Mouse (Mus musculus): ENCODE measurements around the gene Ascl5. TPM values are rescaled to one million over a fixed set of nuclear protein-coding genes. Genes with fewer than 3 reads are reported as not detected.

Ascl5 gene
- polyA plus RNA-seq (2015; fragmentation: Nextera tagmentation; extraction: Ambion mirVana) = 0.33 and 0.50 TPM in 2 replicates

DNA sequence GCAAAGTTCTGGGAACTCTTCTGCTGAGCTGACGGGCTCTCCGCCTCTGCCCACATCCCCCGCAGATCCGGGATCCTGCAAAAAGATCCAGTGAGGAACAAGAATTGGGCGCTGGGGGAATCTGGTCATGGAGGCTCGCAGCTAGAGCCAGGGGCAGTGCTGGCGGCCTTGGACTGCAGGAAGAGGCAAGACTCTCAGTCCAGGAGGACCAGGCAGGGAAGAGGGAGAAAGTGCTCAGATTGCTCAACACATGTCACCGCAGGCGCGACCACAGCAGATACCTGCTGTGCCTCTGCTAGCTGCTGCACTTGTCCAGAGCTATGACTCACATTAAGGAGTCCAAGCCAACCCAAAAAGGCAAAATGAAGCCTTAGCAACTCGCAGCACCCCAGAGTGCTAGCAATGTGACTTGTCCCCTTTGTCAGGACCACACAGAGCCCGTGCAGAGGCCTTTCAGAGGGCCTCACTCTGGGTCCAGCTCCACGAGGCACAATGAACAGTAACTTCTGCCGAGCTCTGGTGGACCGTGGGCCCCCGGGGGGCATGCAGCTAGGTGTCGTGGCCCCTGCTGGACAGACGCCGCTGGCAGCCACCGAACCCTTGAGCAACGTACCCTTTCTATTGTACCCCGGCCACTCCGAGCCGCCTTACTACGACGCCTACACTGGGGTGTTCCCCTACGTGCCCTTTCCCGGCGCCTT lies at the start of gene Ascl5:
Ascl5 (plus strand) TSS at position 493 of the 701 bp plus-strand sequence.
- peaks cover 26% of the 10 kb centered on the region for H3K27me3 ChIP-seq (replicated peaks)
- H3K36me3 ChIP-seq = no peaks in the 10 kb centered on the region
- no peaks in the 10 kb centered on the region for H3K9me3 ChIP-seq
- H3K4me1 ChIP-seq = peaks cover 9% of the 10 kb centered on the region; the same call in 1 of the 2 replicates
- WGBS = 24% methylated on average over 29 of the region's 29 CpGs
- H3K9ac ChIP-seq = no peak within 1 kb of the TSS
- H3K27ac ChIP-seq = no peak within 1 kb of the TSS
- peak within 1 kb of the TSS; percentile 28 for H3K4me3 ChIP-seq (replicated peaks)
- peak within 1 kb of the TSS; percentile 55 for H3K4me2 ChIP-seq
- ATAC-seq (ENCODE audit: insufficient read depth, low FRiP score, low read depth) = no peak

DNA sequence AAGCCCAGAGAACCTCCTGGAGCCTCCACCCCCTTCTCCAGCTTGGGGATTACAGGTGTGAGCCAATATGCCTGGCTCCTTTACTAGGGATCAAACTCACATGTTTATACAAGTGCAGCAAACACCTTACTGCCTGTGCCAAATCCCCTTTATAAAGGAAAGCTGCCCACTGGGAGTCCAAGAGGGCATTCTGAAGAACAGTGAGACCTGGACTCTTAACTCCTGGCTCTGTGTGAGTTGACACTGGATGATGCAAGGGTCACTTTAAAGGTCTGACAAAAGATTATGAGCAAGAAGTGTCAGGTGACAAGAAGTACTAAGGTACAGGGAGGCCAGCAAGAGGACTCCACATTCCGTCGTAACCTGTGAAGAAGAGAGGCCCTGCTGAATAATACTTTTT lies 49.2 kb upstream of the Ascl5 start:
- H3K27me3 ChIP-seq (replicated peaks) = no peaks in the 10 kb centered on the region
- no peak overlapping the region for H3K4me3 ChIP-seq (replicated peaks)
- H3K4me1 ChIP-seq = no peaks in the 10 kb centered on the region
- ATAC-seq (ENCODE audit: insufficient read depth, low FRiP score, low read depth) = no peak
- no peak overlapping the region for H3K9ac ChIP-seq
- no peak overlapping the region for H3K27ac ChIP-seq
- H3K4me2 ChIP-seq = no peak overlapping the region
- H3K36me3 ChIP-seq = no peaks in the 10 kb centered on the region
- H3K9me3 ChIP-seq = no peaks in the 10 kb centered on the region
- 90% methylated on average over 2 of the region's 2 CpGs for WGBS

DNA sequence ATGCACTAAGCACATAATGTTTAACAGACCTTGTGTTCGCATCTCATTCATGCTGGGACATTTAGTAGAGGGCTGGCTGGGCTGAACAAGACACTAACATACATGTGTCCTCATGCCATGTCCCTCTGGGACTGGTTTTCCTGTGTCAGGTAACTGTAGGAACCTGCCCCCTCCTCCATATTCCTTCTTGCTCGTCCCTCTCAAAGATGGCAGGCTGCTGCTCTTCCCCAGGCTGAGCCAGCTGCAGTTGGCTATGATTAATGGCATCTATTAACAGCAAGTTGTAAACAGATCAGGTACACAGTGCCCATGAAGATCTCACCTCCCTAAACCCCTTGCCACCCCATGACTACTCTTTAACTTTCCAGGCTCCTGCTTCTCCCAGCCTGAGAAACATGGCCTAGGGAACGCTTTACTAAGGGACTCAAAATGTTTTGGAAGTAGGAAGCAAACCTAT lies 44.3 kb upstream of the Ascl5 start, which contains the start of gene Igfn1:
Igfn1 (minus strand) TSS at position 51 of the 457 bp plus-strand sequence.
- 73% methylated on average over 3 of the region's 3 CpGs for WGBS
- H3K27ac ChIP-seq = no peak within 1 kb of the TSS
- H3K4me3 ChIP-seq (replicated peaks) = peak within 1 kb of the TSS; percentile 49; the same call in 1 of the 2 replicates
- peaks cover 3% of the 10 kb centered on the region; the same call in 1 of the 2 replicates for H3K4me1 ChIP-seq
- ATAC-seq (ENCODE audit: insufficient read depth, low FRiP score, low read depth) = no peak
- no peaks in the 10 kb centered on the region for H3K36me3 ChIP-seq
- no peak within 1 kb of the TSS for H3K9ac ChIP-seq
- no peaks in the 10 kb centered on the region for H3K27me3 ChIP-seq (replicated peaks)
- H3K9me3 ChIP-seq = no peaks in the 10 kb centered on the region
- peak within 1 kb of the TSS; percentile 86 for H3K4me2 ChIP-seq

GRCm38 (mm10) chr1:136007211-136008158 lies 43.1 kb upstream of the Ascl5 start, which contains the start of gene Tmem9:
Tmem9 (plus strand) TSS chr1:136008150.
- Histone ChIP-seq H3K4me2 (peak within 1 kb of the TSS; percentile 86), H3K9ac (peak within 1 kb of the TSS; percentile 22; the same call in 1 of the 2 replicates), H3K36me3 (no peaks in the 10 kb centered on the region), H3K4me3 (replicated peaks) (peak within 1 kb of the TSS; percentile 49), H3K27me3 (replicated peaks) (no peaks in the 10 kb centered on the region), H3K4me1 (peaks cover 3% of the 10 kb centered on the region; the same call in 1 of the 2 replicates), H3K27ac (no peak within 1 kb of the TSS), H3K9me3 (no peaks in the 10 kb centered on the region)
- WGBS = 3% methylated on average over 37 of the region's 37 CpGs
- ATAC-seq (ENCODE audit: insufficient read depth, low FRiP score, low read depth) = peak; percentile 97

GRCm38 (mm10) chr1:136008159-136008533 lies 42.5 kb upstream of the Ascl5 start:
- Histone ChIP-seq H3K4me2 (peak overlapping the region; percentile 86), H3K9ac (no peak overlapping the region), H3K36me3 (no peaks in the 10 kb centered on the region), H3K4me1 (peaks cover 3% of the 10 kb centered on the region; the same call in 1 of the 2 replicates), H3K9me3 (no peaks in the 10 kb centered on the region), H3K27ac (no peak overlapping the region), H3K27me3 (replicated peaks) (no peaks in the 10 kb centered on the region), H3K4me3 (replicated peaks) (peak overlapping the region; percentile 49)
- WGBS = 17% methylated on average over 8 of the region's 8 CpGs
- ATAC-seq (ENCODE audit: insufficient read depth, low FRiP score, low read depth) = peak; percentile 40; the same call in 1 of the 2 replicates

DNA sequence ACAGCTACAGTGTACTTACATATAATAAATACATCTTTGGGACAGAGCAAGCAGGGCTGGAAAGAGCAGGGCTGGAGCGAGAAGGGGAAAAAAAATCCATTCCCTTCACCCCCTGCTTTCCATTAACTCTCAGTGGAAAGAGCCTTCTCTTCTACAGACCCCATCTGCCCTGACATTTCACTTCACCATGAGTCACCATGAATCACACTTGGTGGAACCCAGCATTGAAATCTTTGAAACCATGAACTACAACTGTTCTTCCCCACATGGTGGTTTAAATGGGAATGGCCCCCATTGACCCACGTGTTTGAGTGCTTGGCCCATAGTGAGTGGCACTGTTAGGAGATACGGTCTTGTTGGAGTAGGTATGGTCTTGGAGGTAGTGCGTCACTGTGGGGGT lies 40.4 kb upstream of the Ascl5 start:
- no peaks in the 10 kb centered on the region for H3K27me3 ChIP-seq (replicated peaks)
- H3K9me3 ChIP-seq = no peaks in the 10 kb centered on the region
- no peak for ATAC-seq (ENCODE audit: insufficient read depth, low FRiP score, low read depth)
- H3K4me1 ChIP-seq = peaks cover 3% of the 10 kb centered on the region; the same call in 1 of the 2 replicates
- H3K4me2 ChIP-seq = no peak overlapping the region
- no peak overlapping the region for H3K4me3 ChIP-seq (replicated peaks)
- no peak overlapping the region for H3K9ac ChIP-seq
- no peak overlapping the region for H3K27ac ChIP-seq
- no peaks in the 10 kb centered on the region for H3K36me3 ChIP-seq
- 88% methylated on average over 4 of the region's 4 CpGs for WGBS

GRCm38 (mm10) chr1:136013513-136013912 lies 37.1 kb upstream of the Ascl5 start:
- H3K9me3 ChIP-seq = no peaks in the 10 kb centered on the region
- no peak for ATAC-seq (ENCODE audit: insufficient read depth, low FRiP score, low read depth)
- H3K4me1 ChIP-seq = peaks cover 4% of the 10 kb centered on the region; the same call in 1 of the 2 replicates
- H3K4me2 ChIP-seq = no peak overlapping the region
- H3K36me3 ChIP-seq = no peaks in the 10 kb centered on the region
- no peak overlapping the region for H3K9ac ChIP-seq
- no peak overlapping the region for H3K27ac ChIP-seq
- 77% methylated on average over 4 of the region's 4 CpGs for WGBS
- H3K4me3 ChIP-seq (replicated peaks) = no peak overlapping the region
- no peaks in the 10 kb centered on the region for H3K27me3 ChIP-seq (replicated peaks)

- Histone ChIP-seq H3K36me3 (no peaks in the 10 kb centered on the region), H3K4me2 (no peak overlapping the region), H3K4me1 (peaks cover 13% of the 10 kb centered on the region), H3K27me3 (replicated peaks) (no peaks in the 10 kb centered on the region), H3K9ac (no peak overlapping the region), H3K27ac (no peak overlapping the region), H3K4me3 (replicated peaks) (no peak overlapping the region), H3K9me3 (no peaks in the 10 kb centered on the region)
- WGBS = 54% methylated on average over 2 of the region's 2 CpGs
- peak; percentile 56; the same call in 1 of the 2 replicates for ATAC-seq (ENCODE audit: insufficient read depth, low FRiP score, low read depth)
Observed at GRCm38 (mm10) chr1:136014796-136015502, 35.7 kb upstream of the Ascl5 start.

DNA sequence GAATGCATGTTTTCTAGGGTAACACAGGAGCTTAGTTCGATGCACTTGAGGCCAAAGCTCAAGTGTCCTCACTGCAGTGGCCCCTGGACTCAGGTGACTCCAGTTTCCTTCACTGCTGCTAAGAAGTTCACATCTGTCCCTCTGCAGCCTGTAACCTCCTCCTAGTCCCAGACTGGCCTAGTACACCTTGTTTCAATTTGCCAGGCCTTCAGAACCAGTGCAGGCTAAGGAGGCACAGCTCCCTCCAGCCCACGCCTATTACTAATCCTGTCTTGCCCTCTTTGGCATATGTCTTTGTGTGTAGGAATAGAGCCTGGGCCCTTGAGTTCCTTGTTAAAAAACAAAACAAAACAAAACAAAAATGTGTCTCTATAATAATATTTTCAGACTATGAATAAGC lies 33.3 kb upstream of the Ascl5 start:
- Histone ChIP-seq H3K4me1 (peaks cover 13% of the 10 kb centered on the region), H3K9me3 (no peaks in the 10 kb centered on the region), H3K9ac (no peak overlapping the region), H3K27me3 (replicated peaks) (no peaks in the 10 kb centered on the region), H3K4me3 (replicated peaks) (peak overlapping the region; percentile 83; the same call in 1 of the 2 replicates), H3K36me3 (0 out of 2 replicates have a peak, but pooled peaks cover 1% of the 10 kb centered on the region), H3K4me2 (peak overlapping the region; percentile 85), H3K27ac (no peak overlapping the region)
- WGBS = 85% methylated on average over 2 of the region's 2 CpGs
- no peak for ATAC-seq (ENCODE audit: insufficient read depth, low FRiP score, low read depth)

- WGBS = under 1% methylated on average over 22 of the region's 22 CpGs
- 0 out of 2 replicates have a peak, but pooled peaks cover 2% of the 10 kb centered on the region for H3K36me3 ChIP-seq
- ATAC-seq (ENCODE audit: insufficient read depth, low FRiP score, low read depth) = peak; percentile 97
Observed at GRCm38 (mm10) chr1:136017907-136018313, 32.7 kb upstream of the Ascl5 start.

More at GRCm38 (mm10) chr1:136017907-136018313, 32.7 kb upstream of the Ascl5 start:
- H3K4me3 ChIP-seq (replicated peaks) = peak overlapping the region; percentile 83
- H3K9ac ChIP-seq = peak overlapping the region; percentile 77
- H3K27ac ChIP-seq = peak overlapping the region; percentile 73
- H3K4me1 ChIP-seq = peaks cover 13% of the 10 kb centered on the region
- no peaks in the 10 kb centered on the region for H3K9me3 ChIP-seq
- peak overlapping the region; percentile 85 for H3K4me2 ChIP-seq
- no peaks in the 10 kb centered on the region for H3K27me3 ChIP-seq (replicated peaks)

Measured in stomach, embryonic 15.5 days (tissue).